Mouse (Mus musculus) left cerebral cortex, adult 6 months (tissue): ENCODE results near the gene Tax1bp3. TPM values are rescaled to one million over a fixed set of nuclear protein-coding genes. Genes with fewer than 3 reads are reported as not detected.

ENCODE experiments used
- long read RNA-seq, 2 experiments: library from polyadenylated mRNA; unstranded; transcript quantifications; one replicate each; pipeline ENCODE4 v2.0.0; 2019 to 2020
- polyA plus RNA-seq: library from polyadenylated mRNA; unstranded; fragments of <200 nt; fragmentation: Nextera tagmentation; gene quantifications from 2 replicates; pipeline ENCODE4 v1.2.3, GENCODE M21; 2021

Tax1bp3 gene
- polyA plus RNA-seq: 10.2 and 11.4 TPM in 2 replicates
- long read RNA-seq, experiment 1, transcript Tax1bp3-201 (4 exons, 1,523 nt): major isoform, 31 of 33 reads
- long read RNA-seq, experiment 1, partial matches to known transcripts: 0 of 33 reads
- long read RNA-seq, experiment 1, other reads (novel, unspliced or antisense): 2 of 33 reads
- long read RNA-seq, experiment 2, transcript Tax1bp3-201 (4 exons, 1,523 nt): major isoform, 12 of 13 reads
- long read RNA-seq, experiment 2, partial matches to known transcripts: 0 of 13 reads
- long read RNA-seq, experiment 2, other reads (novel, unspliced or antisense): 1 of 13 reads

DNA sequence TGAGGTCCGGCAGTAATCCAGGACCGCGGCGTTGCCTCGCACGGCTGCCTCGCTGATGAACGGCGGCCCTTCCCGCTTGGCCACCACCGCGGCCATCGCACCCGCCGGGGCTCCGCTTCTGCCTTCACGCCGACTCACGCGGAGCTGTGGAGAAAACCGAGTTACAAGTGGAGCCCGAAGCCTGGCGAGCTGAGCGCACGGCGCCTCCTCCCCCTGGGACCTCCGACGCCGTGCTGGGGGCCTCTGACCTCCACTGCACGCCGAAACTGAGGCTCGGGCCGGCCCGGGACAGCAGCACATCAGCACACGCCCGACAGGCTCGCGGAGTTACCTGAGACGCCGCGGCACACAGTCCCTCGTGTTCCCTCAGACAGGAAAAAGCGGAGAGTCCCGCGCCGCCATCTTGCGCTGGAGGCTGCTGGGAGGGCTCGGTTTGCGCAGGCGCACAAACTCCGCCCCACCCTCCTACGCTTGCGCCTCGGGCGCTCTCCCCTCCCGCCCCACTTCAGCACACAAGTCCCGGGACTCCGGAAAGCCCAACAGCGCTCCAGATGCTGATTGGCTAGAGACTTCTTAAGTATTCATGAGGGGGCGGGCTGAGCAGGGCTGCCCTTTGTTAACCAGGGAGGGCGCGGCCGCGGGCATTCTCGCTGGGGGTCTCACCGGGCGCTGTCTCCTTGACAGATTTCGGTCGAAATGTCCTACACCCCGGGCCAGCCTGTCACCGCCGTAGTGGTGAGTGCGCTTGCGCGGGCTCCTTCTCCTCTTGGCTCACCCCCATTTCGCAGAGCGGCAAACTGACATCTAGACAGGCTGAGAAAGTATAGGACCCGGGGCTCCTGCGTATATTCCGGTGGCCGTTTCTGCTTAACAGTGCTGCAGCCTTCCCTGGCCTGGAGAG lies at the start of gene Tax1bp3, which contains the start of gene Emc6:
Gene Tax1bp3, plus strand, starts transcription at position 476 of the 901 bp plus-strand sequence.
Gene Emc6, minus strand, starts transcription at position 430 of the 901 bp plus-strand sequence.

DNA sequence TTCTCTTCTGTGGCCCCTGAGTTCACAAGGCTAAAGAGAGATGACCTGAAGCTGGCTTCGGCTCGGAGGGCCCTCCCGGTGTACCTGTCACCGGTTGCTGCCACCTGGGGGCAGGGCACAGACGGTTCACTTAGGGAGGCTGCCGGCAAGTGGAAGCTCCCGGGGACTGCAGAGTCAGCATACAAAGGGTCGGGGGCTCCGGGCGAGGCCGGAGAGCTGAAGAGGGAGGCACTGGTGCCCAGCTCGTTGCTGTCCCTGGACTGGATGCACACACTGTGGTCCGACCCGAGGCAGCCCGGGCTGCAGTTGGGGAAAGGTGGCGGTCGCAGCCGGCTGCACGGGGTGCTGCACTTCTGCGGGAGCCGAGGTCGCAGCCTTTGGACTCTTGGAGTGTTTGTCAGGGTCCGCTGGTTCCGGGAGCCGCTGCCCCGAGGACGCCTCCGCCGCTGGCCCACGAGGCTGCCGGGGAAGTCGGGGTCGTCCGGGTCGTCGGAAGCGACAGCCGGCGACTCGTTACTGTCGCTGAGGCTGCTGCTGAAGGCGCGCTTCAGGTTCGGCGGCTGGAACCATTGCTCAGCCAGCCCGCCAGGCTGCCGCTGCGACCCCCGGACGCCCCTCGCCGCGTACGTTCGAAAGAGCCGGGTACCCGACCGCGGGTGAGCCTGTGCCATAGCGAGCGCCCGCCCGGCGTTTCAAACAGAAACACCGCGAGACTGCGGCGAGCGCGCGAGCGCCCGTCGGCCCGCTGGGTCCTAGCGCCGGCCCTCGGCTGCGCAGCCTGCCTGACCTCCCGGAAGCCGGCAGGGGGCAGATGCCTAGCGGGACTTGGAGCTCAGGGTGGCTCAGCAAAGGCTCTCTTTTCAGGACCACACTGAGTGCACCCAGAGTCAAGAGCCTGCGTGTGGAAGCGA lies 39.0 kb upstream of the Tax1bp3 start, which contains the start of gene Haspin:
Gene Haspin, minus strand, starts transcription at position 704 of the 911 bp plus-strand sequence.

DNA sequence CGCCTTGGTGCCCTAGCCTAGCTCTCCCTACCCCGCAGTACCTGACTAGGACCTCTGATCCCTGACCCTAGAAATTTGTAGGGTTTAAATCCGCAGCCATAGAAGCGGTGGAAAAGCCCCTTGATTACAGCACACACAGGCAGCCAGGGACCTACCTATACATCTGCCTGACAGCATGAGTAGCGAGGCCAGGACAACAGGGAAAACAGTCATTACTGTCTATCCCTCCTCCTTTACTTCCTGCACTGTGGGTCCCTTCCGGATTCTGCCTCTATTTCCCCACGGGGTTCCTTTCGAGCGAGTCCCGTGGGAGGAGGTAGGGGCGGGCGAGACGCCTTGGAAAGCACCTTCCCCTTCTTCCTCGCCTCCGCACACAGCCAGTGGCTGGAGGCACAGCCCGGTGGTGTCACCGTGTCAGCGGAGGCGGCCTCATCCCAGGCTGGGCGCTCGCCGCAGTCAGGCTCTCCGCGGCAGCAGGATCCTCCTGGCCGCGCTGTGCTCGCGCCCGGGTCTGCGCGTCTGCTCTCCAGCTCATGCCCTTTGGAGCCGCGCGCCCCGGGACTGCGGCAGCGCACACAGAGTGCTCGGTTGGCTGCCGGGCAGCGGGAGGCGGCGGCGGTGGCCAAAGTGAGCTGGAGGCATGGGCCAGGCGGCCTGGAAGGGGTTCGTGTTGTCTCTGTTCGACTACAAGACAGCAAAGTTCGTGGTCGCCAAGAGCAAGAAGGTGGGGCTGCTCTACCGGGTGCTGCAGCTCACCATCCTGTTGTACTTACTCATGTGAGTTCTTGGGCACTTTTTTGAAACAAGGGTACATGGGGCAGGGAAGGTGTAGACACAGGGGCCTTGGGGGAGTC lies 16.7 kb upstream of the Tax1bp3 start, which contains the start of gene P2rx5:
Gene P2rx5, plus strand, starts transcription at position 465 of the 854 bp plus-strand sequence.

DNA sequence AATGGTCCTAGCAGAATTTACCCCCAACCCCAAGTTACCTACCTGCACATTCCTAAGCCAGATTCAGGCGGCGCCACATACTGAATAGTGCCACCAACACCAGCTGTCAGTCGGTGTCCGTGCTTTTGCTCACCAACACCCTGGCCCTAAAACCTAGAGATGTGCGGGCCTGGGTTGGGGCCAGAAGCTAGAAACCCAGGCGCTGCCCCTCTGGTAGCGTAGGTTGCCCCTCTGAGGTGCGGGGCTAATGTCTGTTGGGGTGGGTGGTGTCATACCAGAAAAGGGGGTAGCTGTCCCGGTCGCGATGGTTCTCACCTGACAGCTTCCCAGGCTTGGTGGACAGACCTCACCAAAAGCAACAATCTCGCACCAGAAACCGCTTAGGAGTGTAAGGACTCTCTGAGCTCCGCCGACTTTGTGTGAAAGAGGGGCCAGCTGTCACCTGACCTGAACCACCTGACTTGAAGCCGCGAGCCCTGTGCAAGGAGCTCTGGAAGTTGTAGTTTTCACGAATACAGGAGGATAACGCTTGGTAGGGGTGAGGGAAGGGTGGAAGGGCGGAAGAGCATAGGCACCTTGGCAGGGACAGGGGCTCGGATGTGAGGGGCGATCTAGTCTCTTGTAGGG lies 21.8 kb downstream of the Tax1bp3 start, which contains the start of gene Ctns:
Gene Ctns, minus strand, starts transcription at position 440 of the 627 bp plus-strand sequence.

DNA sequence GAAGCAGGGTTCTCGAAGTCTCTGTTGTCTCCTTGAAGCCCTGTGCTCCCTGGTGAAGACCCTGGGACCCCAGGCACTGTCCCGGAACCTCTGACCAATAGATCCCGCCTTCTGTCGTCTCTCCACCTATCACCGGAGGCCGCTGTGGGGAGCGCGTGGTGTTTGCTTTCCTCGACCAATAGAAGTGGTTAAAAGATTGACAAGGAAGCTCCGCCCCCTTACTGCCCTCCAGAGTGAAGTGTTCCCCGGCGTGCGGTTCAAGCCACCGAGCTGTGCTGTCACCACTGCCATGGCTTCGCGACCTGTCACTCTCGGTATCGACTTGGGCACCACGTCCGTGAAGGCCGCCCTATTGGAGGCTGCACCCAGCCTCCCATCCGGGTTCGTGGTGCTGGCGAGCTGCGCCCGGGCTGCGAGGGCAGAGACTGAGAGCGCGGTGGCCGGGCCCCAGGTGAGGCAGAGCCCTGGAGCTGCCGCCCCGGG lies 22.4 kb downstream of the Tax1bp3 start, which contains the start of gene Shpk:
Gene Shpk, plus strand, starts transcription at position 231 of the 483 bp plus-strand sequence.

Other genes starting within 250 kb of the Tax1bp3 start
- gene Atp2a3, start 215.9 kb upstream of the Tax1bp3 start, polyA plus RNA-seq: 1.3 and 1.6 TPM in 2 replicates
- 0.21 and 0.23 TPM in 2 replicates for gene P2rx1, start 178.0 kb upstream of the Tax1bp3 start, polyA plus RNA-seq
- gene Camkk1, start 158.1 kb upstream of the Tax1bp3 start, polyA plus RNA-seq: 62.5 and 73.7 TPM in 2 replicates
- gene Ncbp3, start 129.3 kb upstream of the Tax1bp3 start, polyA plus RNA-seq: 2.2 and 2.5 TPM in 2 replicates
- gene Itgae, start 86.5 kb upstream of the Tax1bp3 start, polyA plus RNA-seq: 0.09 and 0.11 TPM in 2 replicates
- 0.09 and 0.11 TPM in 2 replicates for gene Haspin, start 38.8 kb upstream of the Tax1bp3 start, polyA plus RNA-seq
- 0.35 and 0.81 TPM in 2 replicates for gene P2rx5, start 16.7 kb upstream of the Tax1bp3 start, polyA plus RNA-seq
- 70.0 and 84.2 TPM in 2 replicates for gene Emc6, start within 50 bp of the Tax1bp3 start, polyA plus RNA-seq
- gene Ctns, start 22.0 kb downstream of the Tax1bp3 start, polyA plus RNA-seq: 4.9 and 5.3 TPM in 2 replicates
- 1.3 and 1.4 TPM in 2 replicates for gene Shpk, start 22.4 kb downstream of the Tax1bp3 start, polyA plus RNA-seq
- not detected in 2 replicates for gene Trpv1, start 57.2 kb downstream of the Tax1bp3 start, polyA plus RNA-seq
- 0.10 and 0.16 TPM in 2 replicates for gene Trpv3, start 90.3 kb downstream of the Tax1bp3 start, polyA plus RNA-seq
- 21.8 and 41.0 TPM in 2 replicates for gene Aspa, start 152.5 kb downstream of the Tax1bp3 start, polyA plus RNA-seq
- gene Gm49340, start 152.7 kb downstream of the Tax1bp3 start, polyA plus RNA-seq: not detected in 2 replicates
- not detected in 2 replicates for gene Spata22, start 152.7 kb downstream of the Tax1bp3 start, polyA plus RNA-seq
- not detected in 2 replicates for gene Olfr20, start 173.7 kb downstream of the Tax1bp3 start, polyA plus RNA-seq
- not detected in 2 replicates for gene Olfr376, start 194.2 kb downstream of the Tax1bp3 start, polyA plus RNA-seq
- not detected in 2 replicates for gene Olfr1, start 222.5 kb downstream of the Tax1bp3 start, polyA plus RNA-seq